Mouse (Mus musculus) A20 (cell line): Measurements from ENCODE around the gene Tomm22.

Experiments
- DNase-seq: peaks from one replicate; pipeline ENCODE4 v3.0.0-alpha.2; 2011; ENCODE audit warnings: low read depth, low spot score

The Tomm22 gene

DNA sequence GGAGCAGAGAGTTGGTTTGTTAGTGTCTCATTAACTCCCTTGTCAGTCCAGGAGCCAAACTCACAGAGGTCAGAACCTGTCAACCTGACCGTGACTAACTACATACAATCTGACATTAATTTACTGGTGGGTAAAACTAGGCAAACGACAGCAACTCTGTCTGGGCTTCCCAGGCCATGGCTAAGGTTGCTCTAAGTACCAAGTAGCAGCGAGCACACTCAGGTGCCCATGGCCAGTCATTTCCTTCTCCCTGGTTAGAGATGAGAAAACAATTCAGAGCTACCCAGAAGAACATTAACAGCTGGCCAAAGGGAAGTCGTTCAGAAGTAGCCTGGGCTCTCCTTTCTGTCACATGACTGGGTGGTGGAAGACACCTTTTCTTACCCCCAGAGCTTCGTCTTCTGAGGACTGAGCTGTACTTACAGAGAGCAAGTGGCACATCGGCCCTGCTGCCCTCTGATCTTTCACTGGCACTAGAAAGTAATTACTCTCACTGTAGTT is 14.5 kb downstream of the Tomm22 start:
- DNase-seq = peak; percentile 63

- DNase-seq = peak; percentile 44
These were observed 15.6 kb downstream of the Tomm22 start for GRCm38 (mm10) chr15:79686046-79686869.

GRCm38 (mm10) chr15:79687175-79687574 is 16.5 kb downstream of the Tomm22 start:
- DNase-seq = no peak

- peak; percentile 99 for DNase-seq
These were observed 17.1 kb downstream of the Tomm22 start, which contains the start of gene Josd1 for GRCm38 (mm10) chr15:79687646-79688267. Josd1 (minus strand) TSS chr15:79687919.

GRCm38 (mm10) chr15:79688268-79688956 is 17.8 kb downstream of the Tomm22 start:
- no peak for DNase-seq

GRCm38 (mm10) chr15:79689662-79690425 is 19.2 kb downstream of the Tomm22 start:
- DNase-seq = no peak

GRCm38 (mm10) chr15:79690426-79691022 is 19.9 kb downstream of the Tomm22 start, which contains the start of gene Gtpbp1:
Gtpbp1 (plus strand) TSS chr15:79690845.
- peak; percentile 100 for DNase-seq

DNA sequence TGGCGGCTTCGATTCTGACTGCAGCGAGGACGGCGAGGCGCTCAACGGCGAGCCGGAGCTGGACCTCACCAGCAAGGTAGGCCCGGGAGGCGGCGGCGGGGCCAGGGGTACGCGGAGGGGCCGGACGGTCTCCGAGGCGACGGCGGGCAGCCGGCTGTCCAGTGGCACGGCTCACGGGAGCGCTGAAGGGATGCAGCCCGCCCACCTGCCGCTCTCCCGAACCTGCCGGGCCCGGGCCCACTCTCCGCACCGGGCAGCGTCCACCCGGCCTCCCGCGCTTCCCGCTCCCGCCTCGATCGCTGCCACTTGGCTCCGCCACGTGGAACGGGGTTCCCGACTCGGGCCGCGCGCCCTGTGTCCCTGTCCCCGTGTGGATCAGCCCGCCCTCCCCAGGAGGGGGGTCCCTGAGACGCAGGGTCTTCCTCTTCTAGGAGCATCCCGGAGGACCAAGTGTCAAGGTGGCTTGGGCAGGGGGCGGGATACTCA is 20.4 kb downstream of the Tomm22 start:
- DNase-seq = no peak

DNA sequence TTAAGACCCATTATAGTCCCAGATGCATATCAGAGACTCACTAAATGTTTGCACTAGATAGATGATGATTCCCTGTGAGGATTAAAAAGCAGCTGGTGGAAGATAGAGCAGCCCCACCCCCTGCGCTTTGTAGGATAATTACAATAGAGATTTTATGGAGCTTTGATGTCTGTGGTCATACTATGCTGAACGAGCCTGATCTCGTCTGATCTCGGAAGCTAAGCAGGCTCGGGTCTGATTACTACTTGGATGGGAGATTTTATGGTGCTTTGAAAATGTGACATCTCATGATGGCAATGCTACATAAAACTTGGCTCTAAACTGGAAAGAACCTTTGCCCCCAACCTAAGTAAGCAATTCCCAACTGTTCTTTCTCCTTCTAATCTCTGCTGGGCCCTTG is 21.7 kb downstream of the Tomm22 start:
- DNase-seq = no peak

DNA sequence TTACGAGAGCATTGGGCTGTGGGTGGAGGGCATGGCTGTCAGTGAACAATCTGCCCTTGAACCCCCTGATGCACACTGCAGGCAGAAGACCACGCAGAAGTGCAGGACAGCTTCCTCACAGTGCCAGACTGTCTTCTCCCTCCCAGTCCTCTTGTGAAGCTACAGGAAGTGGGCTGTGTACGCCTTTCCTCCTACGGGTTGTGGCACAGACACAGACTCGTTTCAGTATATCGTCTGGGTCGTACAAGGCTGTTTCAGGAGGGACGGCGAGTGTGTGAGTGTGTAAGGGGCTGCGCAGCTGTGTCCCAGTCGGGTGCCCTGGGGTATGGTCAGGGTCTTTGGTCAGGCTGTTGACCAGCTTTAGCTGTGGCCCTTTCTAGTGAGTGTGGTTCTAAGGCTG is 23.1 kb downstream of the Tomm22 start:
- no peak for DNase-seq

- no peak for DNase-seq
These were observed 23.9 kb downstream of the Tomm22 start for GRCm38 (mm10) chr15:79694512-79694911.

GRCm38 (mm10) chr15:79695516-79695915 is 24.9 kb downstream of the Tomm22 start:
- DNase-seq = no peak

DNA sequence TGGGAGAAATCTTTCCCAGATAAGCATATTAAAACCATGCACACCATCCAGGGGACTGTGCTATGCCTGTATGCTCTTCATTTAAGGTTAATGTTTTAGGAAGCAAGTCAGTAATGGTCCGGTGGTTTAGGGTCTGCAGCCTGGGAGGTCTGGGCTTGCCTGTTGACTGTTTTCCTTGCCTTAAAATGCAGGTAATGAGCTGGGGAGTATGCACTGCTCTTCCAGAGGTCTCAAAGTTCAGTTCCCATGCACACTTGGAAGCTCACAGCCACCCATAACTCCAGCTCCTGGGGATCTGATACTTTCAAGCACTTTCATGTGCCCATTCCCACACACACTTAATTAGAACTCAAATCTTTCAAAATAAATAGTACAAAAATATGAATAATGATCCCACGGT is 25.8 kb downstream of the Tomm22 start:
- DNase-seq = no peak

DNA sequence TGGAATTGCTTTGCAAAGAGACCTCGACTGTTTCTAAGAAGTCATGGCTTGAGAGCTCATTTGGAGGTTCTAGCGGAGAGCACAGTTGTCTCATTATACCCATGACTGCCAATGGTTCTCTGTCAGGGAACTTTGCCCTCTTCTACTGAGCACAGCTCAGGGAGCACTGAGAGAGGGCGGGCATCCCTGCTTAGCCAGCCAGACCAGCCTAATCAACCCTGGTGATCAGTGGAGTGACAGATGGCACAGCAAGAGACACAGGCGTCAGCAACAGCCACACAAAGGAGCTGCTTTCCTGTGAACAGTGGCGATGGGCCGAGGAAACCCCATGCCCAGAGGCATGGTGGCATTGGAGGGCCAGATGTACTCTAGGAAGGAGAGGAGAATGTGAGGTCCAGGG is 26.4 kb downstream of the Tomm22 start:
- no peak for DNase-seq

GRCm38 (mm10) chr15:79697558-79698187 is 27.0 kb downstream of the Tomm22 start:
- no peak for DNase-seq

GRCm38 (mm10) chr15:79706603-79707214 is 36.0 kb downstream of the Tomm22 start:
- DNase-seq = no peak

DNA sequence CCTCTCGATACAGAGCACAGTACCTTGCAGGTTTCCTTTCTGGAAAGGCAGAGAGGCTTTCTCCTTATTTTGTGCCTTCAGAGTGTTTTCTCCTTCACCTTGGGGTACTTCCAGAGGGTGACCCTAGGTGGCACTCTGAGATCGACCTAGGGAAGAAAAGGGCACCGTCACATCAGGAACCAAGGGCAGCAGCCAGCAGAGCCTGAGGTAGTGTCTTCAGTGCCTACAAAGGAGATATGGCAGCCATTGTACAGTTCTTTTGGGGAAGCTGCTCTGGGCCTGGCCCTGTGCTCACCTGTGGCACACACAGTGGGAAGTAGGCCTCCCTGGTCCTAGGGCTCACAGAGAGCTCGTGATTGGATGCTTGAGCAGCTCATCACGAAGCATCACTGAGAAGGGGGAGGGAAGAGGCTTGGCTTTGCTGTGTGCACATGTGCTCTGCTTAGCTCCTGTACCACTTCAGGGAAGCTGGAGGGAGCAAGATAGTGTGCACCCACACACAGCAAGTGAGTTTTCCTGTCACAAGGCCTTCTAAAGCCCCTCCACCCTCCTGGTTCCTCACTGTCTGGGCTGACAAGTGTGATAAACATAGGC is 37.7 kb downstream of the Tomm22 start:
- DNase-seq = peak; percentile 18

DNA sequence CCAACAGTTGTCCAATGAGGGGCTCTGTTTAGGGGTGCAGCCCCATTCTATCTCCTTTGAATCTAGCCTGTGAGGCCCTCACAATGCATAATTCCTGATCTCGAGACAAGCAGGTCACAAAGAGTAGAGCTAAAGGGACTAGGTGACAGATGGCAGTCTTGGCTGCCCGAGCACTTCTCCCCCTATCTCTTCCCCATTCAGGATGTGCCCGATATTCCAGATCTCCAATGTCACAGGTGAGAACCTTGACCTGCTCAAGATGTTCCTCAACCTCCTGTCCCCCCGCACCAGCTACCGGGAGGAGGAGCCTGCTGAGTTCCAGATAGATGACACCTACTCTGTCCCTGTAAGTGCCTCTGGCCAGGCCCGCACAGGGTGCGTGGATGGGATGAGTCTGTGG is 45.0 kb downstream of the Tomm22 start:
- DNase-seq = no peak

DNA sequence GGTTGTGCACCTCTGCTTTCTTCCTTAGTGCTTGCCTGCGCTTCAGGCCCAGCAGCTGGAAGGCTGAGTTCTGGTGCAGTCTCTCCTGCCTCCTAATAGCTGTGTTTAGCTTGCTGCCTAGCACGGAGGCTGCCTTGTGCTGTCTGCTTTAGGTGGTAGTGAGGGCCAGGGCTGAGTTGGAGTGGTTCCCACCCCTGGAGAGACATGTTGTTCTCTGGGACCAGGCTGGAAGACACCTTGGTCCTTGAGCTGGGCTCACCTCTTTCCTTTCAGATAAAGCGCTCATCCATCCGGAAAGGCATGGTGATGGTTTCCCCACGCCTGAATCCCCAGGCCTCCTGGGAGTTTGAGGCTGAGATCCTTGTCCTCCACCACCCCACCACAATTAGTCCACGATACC is 46.0 kb downstream of the Tomm22 start:
- DNase-seq = no peak

- DNase-seq = no peak
These were observed 49.6 kb downstream of the Tomm22 start for GRCm38 (mm10) chr15:79720267-79720666.
